Mouse (Mus musculus) left cerebral cortex, adult 18-20 months (tissue): ENCODE data around the gene Arid4a. TPM values are rescaled to one million over a fixed set of nuclear protein-coding genes. Genes with fewer than 3 reads are reported as not detected.
"Not testable (repeated sequence)": the region's sequence is repeated elsewhere in the genome, so short reads cannot be mapped to it uniquely, and the experiment has no call there.

Experiments
- DNase-seq, 2 experiments: peaks; one replicate each; pipeline ENCODE4 v3.0.0; 2021 to 2022; ENCODE audit warnings: low spot score in 2 of 2, mixed read lengths in 1 of 2
- total RNA-seq, 2 experiments: library from RNA; stranded (reverse); gene quantifications; 2 replicates each; pipeline ENCODE4 v1.2.3; 2021

Gene Arid4a
- total RNA-seq, 2 experiments from 2014 or later: 37.2 to 38.9 TPM

GRCm38 (mm10) chr12:71052341-71052995 lies 36.7 kb downstream of the Arid4a start:
- no peak for DNase-seq

GRCm38 (mm10) chr12:71053031-71053430 lies 37.2 kb downstream of the Arid4a start:
- peak in 1 of 2 experiments; percentile 10 for DNase-seq

GRCm38 (mm10) chr12:71053486-71053885 lies 37.7 kb downstream of the Arid4a start:
- no peak for DNase-seq

- DNase-seq: no peak
Observed at GRCm38 (mm10) chr12:71055537-71055936, 39.7 kb downstream of the Arid4a start.

- no peak for DNase-seq
Observed at GRCm38 (mm10) chr12:71059741-71060140, 44.0 kb downstream of the Arid4a start.

GRCm38 (mm10) chr12:71069846-71070245 lies 54.1 kb downstream of the Arid4a start:
- DNase-seq: no peak

GRCm38 (mm10) chr12:71072048-71072447 lies 56.3 kb downstream of the Arid4a start:
- no peak for DNase-seq

GRCm38 (mm10) chr12:71073113-71073730 lies 57.4 kb downstream of the Arid4a start:
- peak; percentile 17 to 30 for DNase-seq

GRCm38 (mm10) chr12:71086331-71086730 lies 70.5 kb downstream of the Arid4a start:
- DNase-seq: no peak

- DNase-seq: not testable (repeated sequence)
Observed at GRCm38 (mm10) chr12:71104275-71104674, 88.5 kb downstream of the Arid4a start.

- no peak for DNase-seq
Observed at GRCm38 (mm10) chr12:71107216-71107771, 91.5 kb downstream of the Arid4a start.

GRCm38 (mm10) chr12:71111331-71111730 lies 95.5 kb downstream of the Arid4a start, which contains the start of gene Tomm20l:
Gene Tomm20l (plus strand): TSS chr12:71111428.
- no peak for DNase-seq

GRCm38 (mm10) chr12:71113074-71113473 lies 97.3 kb downstream of the Arid4a start:
- DNase-seq: no peak

- peak; percentile 56 to 63 for DNase-seq
Observed at GRCm38 (mm10) chr12:71113675-71114288, 98.0 kb downstream of the Arid4a start.

- DNase-seq: no peak
Observed at GRCm38 (mm10) chr12:71116411-71116810, 100.6 kb downstream of the Arid4a start.

- no peak for DNase-seq
Observed at GRCm38 (mm10) chr12:71122731-71123130, 106.9 kb downstream of the Arid4a start.

- no peak for DNase-seq
Observed at GRCm38 (mm10) chr12:71123286-71123685, 107.5 kb downstream of the Arid4a start.

GRCm38 (mm10) chr12:71135581-71135980 lies 119.8 kb downstream of the Arid4a start:
- DNase-seq: no peak

- DNase-seq: peak; percentile 74 to 83
Observed at GRCm38 (mm10) chr12:71136130-71136973, 120.6 kb downstream of the Arid4a start, which contains the start of the genes Timm9 and 2700049A03Rik. Gene Timm9 (minus strand): TSS chr12:71136684. Gene 2700049A03Rik (plus strand): TSS chr12:71136848.

GRCm38 (mm10) chr12:71136974-71137491 lies 121.2 kb downstream of the Arid4a start:
- DNase-seq: peak; percentile 73 to 75

GRCm38 (mm10) chr12:71137686-71138085 lies 121.9 kb downstream of the Arid4a start:
- DNase-seq: no peak
